Mouse (Mus musculus): Measurements from ENCODE around the gene Pigyl. TPM values are rescaled to one million over a fixed set of nuclear protein-coding genes. Genes with fewer than 3 reads are reported as not detected.

The Pigyl gene
- polyA plus RNA-seq (2017; shearing (Covaris generic)) = 39.5 TPM

DNA sequence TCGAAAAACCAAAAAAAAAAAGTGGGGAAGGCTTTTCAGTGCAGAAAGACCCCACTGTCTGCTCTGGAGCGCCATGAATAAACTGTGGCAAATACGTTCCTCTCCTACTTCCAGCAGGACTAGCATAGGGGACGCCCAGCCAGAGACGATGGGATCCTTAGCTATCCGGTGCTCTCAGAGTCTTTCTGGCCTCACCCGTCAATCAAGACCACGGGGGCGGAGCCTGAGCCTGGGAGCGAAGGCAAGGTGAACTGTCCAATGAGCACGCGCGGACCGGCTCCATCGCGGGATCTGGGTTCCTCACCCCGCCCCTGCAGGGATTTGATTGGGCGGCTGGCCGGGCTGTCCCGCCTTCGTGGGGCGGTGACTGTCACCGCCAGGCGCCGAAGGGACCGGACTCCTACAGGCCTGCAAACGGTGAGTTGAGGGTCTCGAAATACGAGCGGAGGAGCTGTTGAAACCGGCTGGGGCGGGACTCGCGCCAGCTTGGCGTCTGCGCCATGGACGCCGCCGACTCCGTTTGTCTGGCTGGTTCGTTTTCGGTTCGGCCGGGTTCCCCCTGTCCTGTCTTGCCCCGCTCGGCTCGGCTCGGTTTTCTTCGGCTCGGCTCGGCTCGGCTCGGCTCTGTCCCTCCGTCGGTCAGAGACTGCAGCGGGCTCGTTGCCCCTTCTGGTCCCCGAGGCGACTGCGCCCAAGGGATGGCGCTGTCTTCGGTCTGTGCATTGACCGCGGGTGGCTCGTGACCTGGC is at the start of gene Pigyl:
TSS of gene Pigyl (plus strand) at position 350 of the 749 bp plus-strand sequence.

DNA sequence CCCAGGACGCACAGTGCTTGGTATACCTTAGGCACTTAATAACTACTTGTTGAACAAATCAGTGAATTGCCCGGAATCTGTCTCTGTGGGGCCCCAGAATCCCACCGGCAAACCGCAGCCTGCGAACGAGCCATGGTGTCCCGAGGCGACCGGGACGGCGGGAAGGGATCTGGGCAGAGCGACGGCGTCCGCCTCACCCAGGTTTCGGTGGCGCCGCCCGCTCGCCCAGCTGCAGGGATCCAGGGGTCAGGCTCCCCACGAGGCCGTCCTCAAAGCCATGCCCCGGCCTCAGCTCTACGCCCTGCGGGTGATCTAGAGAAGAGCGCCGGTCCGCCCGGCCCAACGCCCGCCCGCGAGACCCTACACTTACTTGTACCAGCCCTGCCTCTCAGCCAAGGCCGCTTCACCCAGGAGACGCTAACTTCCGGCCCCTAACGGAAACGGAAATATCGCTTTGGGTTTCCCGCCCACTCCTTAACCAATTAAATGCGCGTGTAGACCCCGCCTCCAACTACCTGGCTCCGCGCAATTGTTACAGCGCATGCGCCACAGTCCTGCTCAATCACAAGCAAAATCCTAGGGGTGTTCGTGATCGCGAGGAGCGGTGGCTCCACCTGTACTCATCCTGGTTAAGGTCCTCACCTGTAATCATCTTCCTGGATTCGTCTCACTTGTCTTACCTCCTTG is 39.8 kb upstream of the Pigyl start, which contains the start of gene Elof1:
TSS of gene Elof1 (minus strand) at position 433 of the 687 bp plus-strand sequence.

DNA sequence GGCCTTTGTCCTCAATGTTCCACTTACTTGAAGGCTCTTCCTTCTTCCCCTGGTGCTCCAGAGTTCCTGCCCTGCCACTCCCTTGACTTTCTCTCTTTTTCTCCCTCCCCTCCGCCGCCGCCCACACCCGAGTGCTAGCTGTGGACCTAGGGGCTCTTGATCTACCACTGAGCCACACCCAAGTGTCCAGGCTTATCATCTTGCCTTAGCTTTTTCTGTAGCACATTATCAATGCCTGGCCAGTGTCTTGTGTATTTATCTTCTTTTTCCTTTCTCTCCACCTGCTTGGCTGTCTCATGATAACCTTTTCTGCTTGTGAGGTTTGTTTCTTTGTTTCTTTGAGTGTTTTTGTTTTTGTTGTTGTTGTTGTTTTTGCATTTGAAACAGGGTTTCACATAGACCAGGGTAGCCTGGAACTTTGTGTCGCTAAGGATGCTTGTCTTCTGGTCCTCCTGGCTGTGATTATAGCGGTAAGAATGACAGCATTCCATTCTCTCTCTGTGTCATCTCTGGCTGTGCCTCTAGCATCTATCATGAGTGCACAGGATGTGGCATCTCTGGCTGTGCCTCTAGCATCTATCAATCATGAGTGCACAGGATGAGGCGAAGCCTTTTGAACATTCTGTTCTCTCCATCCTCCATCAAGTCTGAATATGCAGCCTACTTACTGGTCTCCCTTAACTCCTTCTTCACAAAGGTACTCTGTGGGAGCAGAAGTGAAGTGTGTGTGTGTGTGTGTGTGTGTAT is 20.8 kb upstream of the Pigyl start, which contains the start of gene Acp5:
TSS of gene Acp5 (minus strand) at position 68 of the 747 bp plus-strand sequence.

DNA sequence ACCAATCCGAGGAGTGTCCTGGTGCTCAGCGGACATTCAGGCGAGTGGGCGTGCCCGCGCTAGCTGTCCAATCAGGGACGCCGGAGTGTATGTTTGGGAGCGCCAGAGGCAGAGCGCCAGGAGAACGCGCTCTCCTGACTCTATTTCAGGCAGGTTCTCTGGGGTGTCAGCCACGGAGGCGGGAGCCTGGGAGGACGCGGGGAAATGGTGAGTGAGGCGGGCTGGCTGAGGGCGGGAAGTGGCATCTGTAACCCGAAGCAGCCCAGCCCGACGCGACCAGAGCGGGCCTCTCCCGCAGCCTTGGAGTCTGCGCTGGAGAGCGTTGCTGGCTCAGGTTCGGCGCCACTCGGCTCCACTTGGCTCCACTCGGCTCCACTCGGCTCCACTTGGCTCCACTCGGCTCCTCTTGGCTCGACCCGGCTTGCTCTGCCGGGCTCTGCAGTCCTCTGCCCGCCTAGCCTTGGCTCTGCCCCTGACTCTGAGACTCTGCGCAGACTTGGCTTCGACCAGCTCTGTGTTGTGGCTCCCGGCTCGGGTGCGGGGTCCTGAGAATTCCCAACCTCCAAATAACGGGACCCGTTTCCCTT is 31.5 kb downstream of the Pigyl start, which contains the start of gene Zfp872:
TSS of gene Zfp872 (plus strand) at position 66 of the 587 bp plus-strand sequence.

Other genes starting within 250 kb of the Pigyl start
- gene Rab3d, start 238.7 kb upstream of the Pigyl start, polyA plus RNA-seq (2017; shearing (Covaris generic)) = 11.8 TPM
- 0.42 TPM for gene Ccdc159, start 229.4 kb upstream of the Pigyl start, polyA plus RNA-seq (2017; shearing (Covaris generic))
- 5.5 TPM for gene Tmem205, start 229.3 kb upstream of the Pigyl start, polyA plus RNA-seq (2017; shearing (Covaris generic))
- gene Plppr2, start 219.8 kb upstream of the Pigyl start, polyA plus RNA-seq (2017; shearing (Covaris generic)) = 1.8 TPM
- gene Swsap1, start 201.1 kb upstream of the Pigyl start, polyA plus RNA-seq (2017; shearing (Covaris generic)) = 9.2 TPM
- 1.1 TPM for gene Epor, start 193.3 kb upstream of the Pigyl start, polyA plus RNA-seq (2017; shearing (Covaris generic))
- gene Rgl3, start 167.4 kb upstream of the Pigyl start, polyA plus RNA-seq (2017; shearing (Covaris generic)) = not detected
- gene Ccdc151, start 154.2 kb upstream of the Pigyl start, polyA plus RNA-seq (2017; shearing (Covaris generic)) = not detected
- 102 TPM for gene Prkcsh, start 154.0 kb upstream of the Pigyl start, polyA plus RNA-seq (2017; shearing (Covaris generic))
- not detected for gene Elavl3, start 104.8 kb upstream of the Pigyl start, polyA plus RNA-seq (2017; shearing (Covaris generic))
- not detected for gene Gm49318, start 85.6 kb upstream of the Pigyl start, polyA plus RNA-seq (2017; shearing (Covaris generic))
- 6.0 TPM for gene Zfp653, start 85.5 kb upstream of the Pigyl start, polyA plus RNA-seq (2017; shearing (Covaris generic))
- gene Ecsit, start 71.4 kb upstream of the Pigyl start, polyA plus RNA-seq (2017; shearing (Covaris generic)) = 44.4 TPM
- not detected for gene Cnn1, start 57.6 kb upstream of the Pigyl start, polyA plus RNA-seq (2017; shearing (Covaris generic))
- gene Elof1, start 39.7 kb upstream of the Pigyl start, polyA plus RNA-seq (2017; shearing (Covaris generic)) = 90.5 TPM
- 236 TPM for gene Acp5, start 21.1 kb upstream of the Pigyl start, polyA plus RNA-seq (2017; shearing (Covaris generic))
- gene Zfp872, start 31.2 kb downstream of the Pigyl start, polyA plus RNA-seq (2017; shearing (Covaris generic)) = not detected
- gene Zfp809, start 68.9 kb downstream of the Pigyl start, polyA plus RNA-seq (2017; shearing (Covaris generic)) = 57.0 TPM
- 6.3 TPM for gene Zfp599, start 103.0 kb downstream of the Pigyl start, polyA plus RNA-seq (2017; shearing (Covaris generic))
- gene Zfp810, start 150.8 kb downstream of the Pigyl start, polyA plus RNA-seq (2017; shearing (Covaris generic)) = 15.5 TPM
- 2.0 TPM for gene Anln, start 232.3 kb downstream of the Pigyl start, polyA plus RNA-seq (2017; shearing (Covaris generic))

All from activated CD4-positive, CD25-positive, alpha-beta regulatory T cell, adult 9 weeks (primary cell).